Mouse (Mus musculus) intestine, embryonic 16.5 days (tissue): ENCODE measurements around the gene Umodl1. TPM values are rescaled to one million over a fixed set of nuclear protein-coding genes. Genes with fewer than 3 reads are reported as not detected.

Experiments
- ATAC-seq: fragments of 200-750 bp; cut with Nextera tagmentation; 2 replicates; pipeline ENCODE4 v1.8.0; 2017; ENCODE audit warnings: moderate TSS enrichment, moderate library complexity
- H3K27ac ChIP-seq: fragments of 300-500 bp; sonication (generic); 2 replicates; pipeline ENCODE4 v1.5.1; 2014; ENCODE audit warnings: mild to moderate bottlenecking, low read length
- H3K27me3 ChIP-seq: fragments of 300-500 bp; sonication (generic); replicated peaks from 2 replicates; pipeline ENCODE4 v1.6.1; 2014; ENCODE audit warnings: low read length, control low read depth, mixed read lengths; ENCODE audit not compliant: control insufficient read depth, insufficient read depth
- H3K36me3 ChIP-seq: fragments of 300-500 bp; sonication (generic); 2 replicates; pipeline ENCODE4 v1.6.1; 2014; ENCODE audit warnings: low read length, control low read depth; ENCODE audit not compliant: control insufficient read depth, insufficient read depth
- H3K4me1 ChIP-seq: fragments of 300-500 bp; sonication (generic); 2 replicates; pipeline ENCODE4 v1.6.1; 2014; ENCODE audit warnings: low read length, control low read depth, mixed read lengths; ENCODE audit not compliant: control insufficient read depth, insufficient read depth
- H3K4me2 ChIP-seq: fragments of 300-500 bp; sonication (generic); 2 replicates; pipeline ENCODE4 v1.6.1; 2014; ENCODE audit warnings: low read depth, low read length, control low read depth
- H3K4me3 ChIP-seq: fragments of 300-500 bp; sonication (generic); 2 replicates; pipeline ENCODE4 v1.5.1; 2014; ENCODE audit warnings: mild to moderate bottlenecking, low read length
- H3K9ac ChIP-seq: fragments of 300-500 bp; sonication (generic); 2 replicates; pipeline ENCODE4 v1.6.1; 2014; ENCODE audit warnings: low read depth, low read length
- H3K9me3 ChIP-seq: fragments of 300-500 bp; sonication (generic); 2 replicates; pipeline ENCODE4 v1.6.1; 2016; ENCODE audit warnings: low read length, control low read depth; ENCODE audit not compliant: control insufficient read depth
- WGBS: fragments of 180-500 bp; shearing (Covaris S2); extraction: QIAGEN DNeasy Blood & Tissue Kit; methylation state at CpG from one replicate; pipeline ENCODE4 v1.1.7; 2014; 5-methylcytosine and 5-hydroxymethylcytosine counted together
- microRNA-seq: library from miRNA; unstranded; fragments of <30 nt; microRNA quantifications from one replicate; pipeline ENCODE4, GENCODE M21; 2016
- polyA plus RNA-seq: library from polyadenylated mRNA; unstranded; fragments of >200 nt; fragmentation: Nextera tagmentation; extraction: Ambion mirVana; gene quantifications from 2 replicates; pipeline ENCODE4 v1.2.1, GENCODE M21; 2015

Umodl1 gene
- polyA plus RNA-seq, 1 experiment from 2014 or later = not detected

DNA sequence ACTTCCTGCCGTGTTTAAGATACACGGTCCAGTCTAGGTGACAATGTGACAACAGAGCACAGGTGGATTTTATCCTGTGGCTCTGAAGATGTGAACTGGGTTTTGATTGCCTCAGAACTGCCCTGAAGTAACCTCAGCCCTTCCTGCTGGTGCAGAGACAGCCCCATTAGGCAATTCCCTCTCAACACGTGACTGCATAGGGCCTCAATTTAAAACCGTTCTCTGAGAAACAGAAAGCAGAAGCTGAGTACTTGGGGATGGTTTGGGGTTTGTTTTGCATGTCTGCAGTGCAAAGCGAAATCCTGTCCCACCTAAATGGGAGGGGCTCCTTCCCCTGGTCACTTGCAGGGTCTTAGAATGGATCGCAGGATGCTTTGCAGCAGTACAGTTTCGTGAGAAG, 85.2 kb downstream of the Umodl1 start:
- Histone ChIP-seq H3K36me3 (no peaks in the 10 kb centered on the region), H3K27ac (no peak overlapping the region), H3K4me1 (no peaks in the 10 kb centered on the region), H3K9ac (no peak overlapping the region), H3K9me3 (no peaks in the 10 kb centered on the region), H3K4me2 (no peak overlapping the region), H3K27me3 (no peaks in the 10 kb centered on the region), H3K4me3 (no peak overlapping the region)
- 52% methylated on average over 7 of the region's 7 CpGs for WGBS
- no peak for ATAC-seq

DNA sequence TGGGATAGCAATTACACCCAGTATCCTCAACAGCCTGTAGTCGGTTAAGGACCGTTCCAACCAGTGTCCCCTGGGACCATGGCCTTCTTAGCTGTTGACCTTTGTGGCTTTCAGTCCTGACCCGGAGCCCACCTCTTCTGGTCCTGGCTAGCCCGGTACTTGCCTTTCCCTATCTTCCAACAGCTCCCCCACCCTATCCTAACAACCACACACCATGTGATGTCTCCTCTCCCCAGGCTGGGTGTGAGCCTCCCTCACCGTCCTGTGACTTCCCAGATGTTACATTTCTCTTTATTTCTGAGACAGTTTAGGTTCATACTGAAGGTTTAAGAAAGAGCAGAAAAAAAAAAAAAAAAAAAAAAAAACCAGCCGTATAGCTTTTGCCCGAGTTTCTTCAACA, 86.0 kb downstream of the Umodl1 start:
- Histone ChIP-seq H3K36me3 (no peaks in the 10 kb centered on the region), H3K4me3 (no peak overlapping the region), H3K4me1 (no peaks in the 10 kb centered on the region), H3K9me3 (no peaks in the 10 kb centered on the region), H3K27me3 (no peaks in the 10 kb centered on the region), H3K9ac (no peak overlapping the region), H3K27ac (no peak overlapping the region), H3K4me2 (no peak overlapping the region)
- ATAC-seq = no peak
- 76% methylated on average over 7 of the region's 7 CpGs for WGBS

DNA sequence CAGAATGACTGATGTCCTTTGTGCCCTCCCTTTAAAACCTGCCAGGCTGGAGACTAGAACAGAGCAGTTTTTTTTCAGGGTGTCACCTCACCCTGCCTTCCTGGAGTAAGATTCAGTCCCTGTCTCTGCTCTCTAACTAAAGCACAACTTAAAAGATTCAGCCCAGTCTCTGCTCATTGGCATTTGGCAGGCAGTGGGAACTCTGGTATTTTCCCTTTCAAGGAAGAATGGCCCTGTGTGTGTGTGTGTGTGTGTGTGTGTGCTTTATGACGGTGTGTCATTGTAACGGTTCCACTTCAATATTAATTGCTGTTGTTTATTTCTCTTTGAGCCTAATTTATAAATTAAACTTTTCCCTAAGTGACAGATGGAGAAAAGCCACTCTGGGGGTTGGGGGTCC, 88.3 kb downstream of the Umodl1 start:
- Histone ChIP-seq H3K27me3 (no peaks in the 10 kb centered on the region), H3K27ac (no peak overlapping the region), H3K9me3 (no peaks in the 10 kb centered on the region), H3K9ac (no peak overlapping the region), H3K4me2 (no peak overlapping the region), H3K4me1 (no peaks in the 10 kb centered on the region), H3K36me3 (no peaks in the 10 kb centered on the region), H3K4me3 (no peak overlapping the region)
- no peak for ATAC-seq
- 56% methylated on average over 2 of the region's 2 CpGs for WGBS

DNA sequence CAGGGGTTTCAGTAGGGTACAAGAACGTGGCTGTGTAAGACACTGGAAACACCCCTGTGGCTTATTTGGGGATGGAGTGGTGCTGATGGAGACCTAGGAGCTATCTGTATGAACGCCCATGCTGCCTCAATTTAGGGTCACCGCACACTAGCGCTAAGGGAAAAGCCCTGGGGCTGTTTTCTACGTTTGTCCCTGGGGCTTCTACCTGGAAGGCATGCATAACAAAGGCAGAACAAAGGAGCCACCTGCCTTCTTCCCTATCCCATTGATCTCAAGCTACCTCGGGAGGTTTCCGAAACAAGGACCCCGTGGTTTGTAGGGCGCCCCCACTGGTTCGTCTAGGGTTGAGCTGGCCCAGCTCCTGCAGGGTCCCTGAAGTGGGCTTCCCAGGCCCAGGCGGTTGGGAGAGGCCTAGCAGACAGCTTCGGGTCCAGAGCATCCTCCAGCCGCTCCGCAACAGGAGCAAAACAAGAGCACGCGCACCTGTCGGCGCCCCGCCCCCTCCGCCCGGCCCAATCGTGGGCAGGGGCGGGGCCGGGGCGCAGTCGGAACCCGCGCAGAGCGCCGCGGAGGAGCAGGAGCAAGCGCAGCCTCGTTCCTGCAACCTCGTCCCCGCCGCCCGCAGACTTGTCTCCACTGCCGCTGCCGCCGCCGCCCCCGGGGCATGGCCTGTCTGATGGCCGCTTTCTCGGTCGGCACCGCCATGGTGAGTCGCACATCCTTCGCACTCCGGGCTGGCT, 102.9 kb downstream of the Umodl1 start, which contains the start of gene Abcg1:
Gene Abcg1 (plus strand): TSS at position 525 of the 740 bp plus-strand sequence.
- H3K9ac ChIP-seq = peak within 1 kb of the TSS; percentile 50
- H3K27ac ChIP-seq = peak within 1 kb of the TSS; percentile 45
- H3K36me3 ChIP-seq = no peaks in the 10 kb centered on the region
- peak within 1 kb of the TSS; percentile 90 for H3K4me2 ChIP-seq
- 3% methylated on average over 47 of the region's 49 CpGs for WGBS
- peak; percentile 82 for ATAC-seq
- peaks cover 17% of the 10 kb centered on the region for H3K27me3 ChIP-seq
- H3K4me3 ChIP-seq = peak within 1 kb of the TSS; percentile 60
- peaks cover 5% of the 10 kb centered on the region; the same call in 1 of the 2 replicates for H3K9me3 ChIP-seq
- peaks cover 12% of the 10 kb centered on the region for H3K4me1 ChIP-seq

DNA sequence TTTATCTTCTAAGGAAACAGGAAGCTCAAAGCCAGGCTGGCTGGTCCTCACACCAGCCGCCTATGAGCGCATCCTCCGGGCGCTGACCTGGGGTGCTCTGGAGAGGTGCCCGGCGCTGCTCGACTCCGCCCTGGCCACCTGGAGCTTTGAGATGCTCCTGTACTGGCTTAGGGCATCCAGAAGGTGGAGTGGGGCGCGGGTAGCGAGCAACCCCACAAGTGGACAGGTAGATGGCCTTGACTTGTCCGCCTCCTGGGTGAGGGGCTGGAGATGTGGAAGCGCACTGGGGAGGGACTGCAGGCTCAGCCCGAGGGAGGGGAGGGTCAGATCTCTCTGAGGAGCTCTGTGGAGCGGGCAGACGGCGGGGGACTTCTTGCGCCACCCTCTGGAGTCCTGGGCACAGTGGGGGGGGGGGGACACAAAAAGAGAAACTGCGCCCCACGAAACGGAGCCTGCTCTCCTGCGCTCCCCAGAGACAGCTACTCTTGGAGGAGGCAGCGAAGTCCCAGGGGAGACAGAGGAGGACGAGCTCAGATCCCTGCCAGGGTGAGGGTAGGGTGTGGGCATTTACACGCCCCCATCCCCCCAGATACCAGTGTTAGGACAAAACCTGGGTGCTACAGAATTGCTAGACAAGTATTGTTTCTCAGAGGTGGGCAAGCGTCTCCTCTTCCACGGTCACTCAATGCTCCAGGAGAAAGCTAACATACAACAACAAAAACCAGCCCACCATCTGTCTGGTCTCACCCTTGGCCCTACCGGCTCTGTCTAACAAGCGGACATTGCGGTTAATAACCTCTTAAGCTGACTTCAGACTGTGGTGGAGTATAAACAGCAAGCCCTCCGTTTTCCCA, 103.7 kb downstream of the Umodl1 start:
- 2% methylated on average over 30 of the region's 31 CpGs for WGBS
- Histone ChIP-seq H3K4me2 (peak overlapping the region; percentile 90), H3K27ac (peak overlapping the region; percentile 45), H3K27me3 (peaks cover 17% of the 10 kb centered on the region), H3K9me3 (peaks cover 5% of the 10 kb centered on the region; the same call in 1 of the 2 replicates), H3K36me3 (no peaks in the 10 kb centered on the region), H3K4me1 (peaks cover 12% of the 10 kb centered on the region), H3K9ac (peak overlapping the region; percentile 50), H3K4me3 (peak overlapping the region; percentile 60)
- peak; percentile 49 for ATAC-seq

DNA sequence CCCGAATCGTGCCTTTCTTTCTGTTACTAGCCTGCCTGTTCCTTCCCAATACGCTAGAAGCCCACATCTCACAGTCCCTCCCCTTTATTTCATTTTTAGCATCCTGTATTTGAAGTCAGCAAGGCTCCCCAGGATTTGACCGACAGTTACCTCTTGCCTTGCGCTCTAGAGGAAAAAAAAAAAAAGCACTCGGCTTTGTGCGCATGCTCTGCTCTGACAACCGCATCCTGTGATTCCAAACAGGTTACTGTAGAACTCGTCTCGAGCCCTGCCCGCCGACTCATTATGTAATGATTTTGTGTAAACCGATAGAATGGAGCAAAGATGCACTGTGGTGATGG, 104.3 kb downstream of the Umodl1 start:
- H3K4me3 ChIP-seq = peak overlapping the region; percentile 60
- H3K36me3 ChIP-seq = no peaks in the 10 kb centered on the region
- H3K4me2 ChIP-seq = peak overlapping the region; percentile 90
- H3K27me3 ChIP-seq = peaks cover 17% of the 10 kb centered on the region
- peaks cover under 1% of the 10 kb centered on the region; the same call in 1 of the 2 replicates for H3K9me3 ChIP-seq
- no peak for ATAC-seq
- WGBS = under 1% methylated on average over 13 of the region's 13 CpGs
- peak overlapping the region; percentile 50; the same call in 1 of the 2 replicates for H3K9ac ChIP-seq
- peaks cover 12% of the 10 kb centered on the region for H3K4me1 ChIP-seq
- H3K27ac ChIP-seq = no peak overlapping the region

DNA sequence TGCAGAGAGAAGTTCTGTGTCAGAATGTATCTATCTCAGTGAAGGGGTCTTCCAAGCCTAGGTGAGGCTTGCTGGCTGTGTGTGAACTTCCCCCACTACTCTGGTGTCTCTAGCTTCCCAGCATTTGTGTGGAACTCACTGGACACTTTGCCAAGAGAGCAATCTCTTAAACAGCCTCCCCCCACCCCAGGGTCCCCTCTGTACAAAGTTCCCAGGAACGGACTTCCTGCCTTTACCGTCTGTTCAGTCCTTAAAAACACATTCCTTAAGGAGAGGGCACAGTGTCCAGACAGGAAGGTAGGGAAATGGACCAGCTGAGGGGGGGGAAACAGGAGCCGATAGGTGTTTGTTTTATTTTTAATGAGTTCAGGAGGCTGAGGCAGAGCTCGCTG, 105.8 kb downstream of the Umodl1 start:
- Histone ChIP-seq H3K9me3 (no peaks in the 10 kb centered on the region), H3K9ac (no peak overlapping the region), H3K4me2 (no peak overlapping the region), H3K36me3 (no peaks in the 10 kb centered on the region), H3K27me3 (peaks cover 17% of the 10 kb centered on the region), H3K27ac (0 out of 2 replicates have a peak overlapping the region, but pooled peaks have one; percentile 34), H3K4me3 (no peak overlapping the region), H3K4me1 (peaks cover 12% of the 10 kb centered on the region)
- no peak for ATAC-seq
- WGBS = 54% methylated on average over 4 of the region's 4 CpGs

Small RNA genes lying within 50 kb of the gene (microRNA-seq; reads per million reads assigned to microRNA genes)
- gene Gm24026 = not detected

Other genes starting within 250 kb of the Umodl1 start
- gene Glp1r, start 52.8 kb upstream of the Umodl1 start, polyA plus RNA-seq = 0.34 and 0.54 TPM in 2 replicates
- 5.4 and 5.6 TPM in 2 replicates for gene Abcg1, start 103.0 kb downstream of the Umodl1 start, polyA plus RNA-seq
- 1,304 and 1,371 TPM in 2 replicates for gene Tff3, start 175.0 kb downstream of the Umodl1 start, polyA plus RNA-seq
- gene Tff2, start 189.6 kb downstream of the Umodl1 start, polyA plus RNA-seq = 5.2 and 7.2 TPM in 2 replicates
- gene Tff1, start 210.6 kb downstream of the Umodl1 start, polyA plus RNA-seq = 1.5 and 2.7 TPM in 2 replicates
- gene Tmprss3, start 244.3 kb downstream of the Umodl1 start, polyA plus RNA-seq = 0.05 and 0.06 TPM in 2 replicates